ENCODE assay signal across 10 mouse cellular contexts in genomic region chr12:30618425-30618824, GRCm38 (mm10). TPM values are rescaled to one million over a fixed set of nuclear protein-coding genes. Genes with fewer than 3 reads are reported as not detected.
A peak's percentile ranks its signal among the peaks of the same experiment; 100 is the strongest.
DNase-seq lines count a peak whose midpoint lies in the region; ATAC-seq lines count a peak whose summit lies in the region.
"Had no signal": no experiment of that assay in that cellular context is flagged by ENCODE, and none has a peak within 500 bp of the region (broad histone marks: within the 10 kb centered on the region; RNA-seq: fewer than 3 reads in every experiment).

No protein-coding gene starts in this region.

- no peak overlapping the region for H3K9ac ChIP-seq in heart, embryonic 11.5 days (ENCODE audit: low read depth, low read length)
- H3K9ac ChIP-seq: midbrain, embryonic 13.5 days had no signal

- no peak for ATAC-seq in heart, embryonic 11.5 days (replicated peaks; ENCODE audit: insufficient number of reproducible peaks, low FRiP score, low TSS enrichment)
- ATAC-seq: midbrain, embryonic 13.5 days had no signal

- no peaks in the 10 kb centered on the region for H3K9me3 ChIP-seq in midbrain, embryonic 10.5 days (replicated peaks)
- H3K9me3 ChIP-seq in heart, embryonic 11.5 days (replicated peaks; ENCODE audit: control insufficient read depth, low read length): no peaks in the 10 kb centered on the region
- H3K9me3 ChIP-seq: G1E; midbrain, embryonic 13.5 days had no signal

- DNase-seq in layer of hippocampus, adult 18-20 months (ENCODE audit: low spot score in 2 of 2): peak; percentile 6 to 42
- no peak for DNase-seq in layer of hippocampus, adult 9-10 months (ENCODE audit: low spot score)
- DNase-seq in embryo, embryonic 11 days: peak; percentile 75
- DNase-seq in kidney, postnatal 10 days: peak; percentile 35
- peak; percentile 11 for DNase-seq in skeletal muscle tissue, adult 2 months (ENCODE audit: low read depth, low spot score)
- DNase-seq in midbrain, embryonic 10.5 days (ENCODE audit: low spot score): no peak
- DNase-seq: heart, postnatal 14 days had no signal

- no peaks in the 10 kb centered on the region for H3K27me3 ChIP-seq in midbrain, embryonic 10.5 days (ENCODE audit: low read depth, poor library complexity, severe bottlenecking)
- H3K27me3 ChIP-seq in heart, embryonic 11.5 days (ENCODE audit: control insufficient read depth, insufficient read depth, low read length): no peaks in the 10 kb centered on the region
- H3K27me3 ChIP-seq: midbrain, embryonic 13.5 days had no signal

- 77% methylated on average over 8 of the region's 8 CpGs for WGBS in midbrain, embryonic 10.5 days
- WGBS in heart, embryonic 11.5 days (ENCODE audit: insufficient replicate concordance): 52% methylated on average over 8 of the region's 8 CpGs

- no peaks in the 10 kb centered on the region for H3K36me3 ChIP-seq in midbrain, embryonic 10.5 days
- no peaks in the 10 kb centered on the region for H3K36me3 ChIP-seq in heart, embryonic 11.5 days (ENCODE audit: control insufficient read depth, insufficient read depth, low read length)
- H3K36me3 ChIP-seq: G1E; midbrain, embryonic 13.5 days had no signal

- H3K4me1 ChIP-seq in midbrain, embryonic 10.5 days: no peaks in the 10 kb centered on the region
- H3K4me1 ChIP-seq in heart, embryonic 11.5 days (ENCODE audit: control insufficient read depth, insufficient read depth, low read length): no peaks in the 10 kb centered on the region
- H3K4me1 ChIP-seq: midbrain, embryonic 13.5 days had no signal

- H3K27ac ChIP-seq in midbrain, embryonic 10.5 days (replicated peaks): no peak overlapping the region
- no peak overlapping the region for H3K27ac ChIP-seq in heart, embryonic 11.5 days (ENCODE audit: low read depth, low read length)
- H3K27ac ChIP-seq: midbrain, embryonic 13.5 days had no signal

- no peak overlapping the region for H3K4me2 ChIP-seq in heart, embryonic 11.5 days
- H3K4me2 ChIP-seq: midbrain, embryonic 13.5 days had no signal

- no peak overlapping the region for H3K4me3 ChIP-seq in midbrain, embryonic 10.5 days
- no peak overlapping the region for H3K4me3 ChIP-seq in heart, embryonic 11.5 days (ENCODE audit: low read depth, low read length)
- H3K4me3 ChIP-seq: midbrain, embryonic 13.5 days had no signal

RNA-seq across cellular contexts. Expression of gene Tmem18, which starts 34.2 kb away (rescaled TPM):
- 10 to 100 TPM; 30.4 to 32.2 TPM for total RNA-seq in layer of hippocampus, adult 18-20 months (2021)
- polyA plus RNA-seq in midbrain, embryonic 10.5 days (2016; fragmentation: Nextera tagmentation; extraction: Ambion mirVana): 29.8 and 30.0 TPM in 2 replicates
- 13.7 and 15.7 TPM in 2 replicates for polyA plus RNA-seq in heart, embryonic 11.5 days (2014; fragmentation: Nextera tagmentation; extraction: Ambion mirVana)

Comparison
In these comparisons a context has a peak if more than half of its experiments do, and no peak if none do; other contexts are left out.
1. DNase-seq: peak in layer of hippocampus, adult 18-20 months (2 of 2), embryo, embryonic 11 days (single experiment), kidney, postnatal 10 days (single experiment) and skeletal muscle tissue, adult 2 months (single experiment); none in layer of hippocampus, adult 9-10 months (single experiment) and midbrain, embryonic 10.5 days (single experiment).